Mouse (Mus musculus) neural tube, embryonic 11.5 days (tissue): ENCODE measurements around the gene Os9. TPM values are rescaled to one million over a fixed set of nuclear protein-coding genes. Genes with fewer than 3 reads are reported as not detected.

Experiments
- ATAC-seq: fragments of 200-750 bp; cut with Nextera tagmentation; 2 replicates; pipeline ENCODE4 v1.8.0; 2017; ENCODE audit warnings: moderate number of reproducible peaks, mild to moderate bottlenecking, moderate TSS enrichment, moderate library complexity; ENCODE audit not compliant: insufficient read depth, low FRiP score, low TSS enrichment
- DNase-seq: peaks from one replicate; pipeline ENCODE4 v3.0.0-alpha.2; 2015; ENCODE audit warnings: low spot score
- H3K27ac ChIP-seq: fragments of 300-500 bp; sonication (generic); 2 replicates; pipeline ENCODE4 v1.5.1; 2014; ENCODE audit warnings: low read depth, mild to moderate bottlenecking, low read length
- H3K27me3 ChIP-seq: fragments of 300-500 bp; sonication (generic); 2 replicates; pipeline ENCODE4 v1.6.1; 2014; ENCODE audit warnings: mild to moderate bottlenecking, low read length, mixed read lengths; ENCODE audit not compliant: control insufficient read depth, insufficient read depth
- H3K36me3 ChIP-seq: fragments of 300-500 bp; sonication (generic); 2 replicates; pipeline ENCODE4 v1.6.1; 2014; ENCODE audit warnings: mild to moderate bottlenecking, low read length, moderate library complexity, mixed read lengths; ENCODE audit not compliant: control insufficient read depth, insufficient read depth
- H3K4me1 ChIP-seq: fragments of 300-500 bp; sonication (generic); 2 replicates; pipeline ENCODE4 v1.6.1; 2014; ENCODE audit warnings: low read length, mixed read lengths; ENCODE audit not compliant: control insufficient read depth, insufficient read depth
- H3K4me2 ChIP-seq: fragments of 300-500 bp; sonication (generic); 2 replicates; pipeline ENCODE4 v1.6.1; 2014; ENCODE audit warnings: low read depth, mild to moderate bottlenecking, moderate library complexity
- H3K4me3 ChIP-seq: fragments of 300-500 bp; sonication (generic); 2 replicates; pipeline ENCODE4 v1.5.1; 2014; ENCODE audit warnings: low read depth, low read length
- H3K9ac ChIP-seq: fragments of 300-500 bp; sonication (generic); 2 replicates; pipeline ENCODE4 v1.6.1; 2014; ENCODE audit warnings: mild to moderate bottlenecking, low read length
- H3K9me3 ChIP-seq: fragments of 300-500 bp; sonication (generic); 2 replicates; pipeline ENCODE4 v1.6.1; 2016; ENCODE audit warnings: low read length; ENCODE audit not compliant: control insufficient read depth
- WGBS: fragments of 180-500 bp; shearing (Covaris S2); extraction: QIAGEN DNeasy Blood & Tissue Kit; methylation state at CpG from one replicate; pipeline ENCODE4 v1.1.7; 2014; 5-methylcytosine and 5-hydroxymethylcytosine counted together
- polyA plus RNA-seq: library from polyadenylated mRNA; unstranded; fragments of >200 nt; fragmentation: Nextera tagmentation; extraction: Ambion mirVana; gene quantifications from 2 replicates; pipeline ENCODE4 v1.2.1, GENCODE M21; 2014

Gene Os9
- polyA plus RNA-seq: 56.2 and 68.9 TPM in 2 replicates

GRCm38 (mm10) chr10:127121066-127121477 is at the start of gene Os9:
Os9 (minus strand) TSS chr10:127121131.
- ATAC-seq (peak; percentile 97), DNase-seq (peak; percentile 98)
- Histone ChIP-seq H3K27ac (no peak within 1 kb of the TSS), H3K4me3 (peak within 1 kb of the TSS; percentile 72), H3K27me3 (no peaks in the 10 kb centered on the region), H3K9ac (peak within 1 kb of the TSS; percentile 70), H3K4me2 (peak within 1 kb of the TSS; percentile 94), H3K9me3 (no peaks in the 10 kb centered on the region), H3K36me3 (peaks cover 7% of the 10 kb centered on the region), H3K4me1 (peaks cover 15% of the 10 kb centered on the region)
- WGBS: 0% methylated on average over 19 of the region's 19 CpGs

- peaks cover 9% of the 10 kb centered on the region; the same call in 1 of the 2 replicates for H3K4me1 ChIP-seq
- no peak overlapping the region for H3K9ac ChIP-seq
- DNase-seq (peak; percentile 57), ATAC-seq (no peak)
- WGBS: 2% methylated on average over 22 of the region's 22 CpGs
- H3K9me3 ChIP-seq: no peaks in the 10 kb centered on the region
- H3K4me3 ChIP-seq: no peak overlapping the region
- H3K27ac ChIP-seq: no peak overlapping the region
- H3K4me2 ChIP-seq: peak overlapping the region; percentile 45
- peaks cover 55% of the 10 kb centered on the region for H3K27me3 ChIP-seq
- H3K36me3 ChIP-seq: no peaks in the 10 kb centered on the region
These were observed 49.1 kb upstream of the Os9 start for GRCm38 (mm10) chr10:127170002-127170401.

- WGBS: 57% methylated on average over 10 of the region's 10 CpGs
- Histone ChIP-seq H3K36me3 (no peaks in the 10 kb centered on the region), H3K9ac (no peak overlapping the region), H3K9me3 (no peaks in the 10 kb centered on the region), H3K4me1 (peaks cover 9% of the 10 kb centered on the region; the same call in 1 of the 2 replicates), H3K27me3 (peaks cover 55% of the 10 kb centered on the region), H3K4me3 (no peak overlapping the region), H3K27ac (no peak overlapping the region), H3K4me2 (no peak overlapping the region)
- no peak for DNase-seq
- no peak for ATAC-seq
These were observed 46.8 kb upstream of the Os9 start for GRCm38 (mm10) chr10:127167614-127168192.

- Histone ChIP-seq H3K9me3 (no peaks in the 10 kb centered on the region), H3K4me2 (peak overlapping the region; percentile 97), H3K36me3 (no peaks in the 10 kb centered on the region), H3K4me3 (peak overlapping the region; percentile 58), H3K27ac (no peak overlapping the region), H3K27me3 (peaks cover 55% of the 10 kb centered on the region), H3K9ac (peak overlapping the region; percentile 67), H3K4me1 (peaks cover 9% of the 10 kb centered on the region; the same call in 1 of the 2 replicates)
- 22% methylated on average over 15 of the region's 15 CpGs for WGBS
- ATAC-seq (no peak), DNase-seq (no peak)
These were observed 46.1 kb upstream of the Os9 start for GRCm38 (mm10) chr10:127166771-127167613.

- Histone ChIP-seq H3K9ac (peak overlapping the region; percentile 67), H3K4me2 (peak overlapping the region; percentile 97), H3K27ac (no peak overlapping the region), H3K9me3 (no peaks in the 10 kb centered on the region), H3K4me3 (peak overlapping the region; percentile 58), H3K36me3 (no peaks in the 10 kb centered on the region), H3K27me3 (peaks cover 51% of the 10 kb centered on the region), H3K4me1 (peaks cover 9% of the 10 kb centered on the region; the same call in 1 of the 2 replicates)
- DNase-seq (no peak), ATAC-seq (no peak)
- 4% methylated on average over 11 of the region's 11 CpGs for WGBS
These were observed 45.4 kb upstream of the Os9 start for GRCm38 (mm10) chr10:127166404-127166715.

- WGBS: under 1% methylated on average over 54 of the region's 56 CpGs
- H3K4me2 ChIP-seq: peak overlapping the region; percentile 97
- no peaks in the 10 kb centered on the region for H3K9me3 ChIP-seq
- H3K9ac ChIP-seq: peak overlapping the region; percentile 67
- peaks cover 46% of the 10 kb centered on the region for H3K27me3 ChIP-seq
- DNase-seq (peak; percentile 58), ATAC-seq (peak; percentile 26)
- H3K4me3 ChIP-seq: peak overlapping the region; percentile 58
- no peaks in the 10 kb centered on the region for H3K36me3 ChIP-seq
- 0 out of 2 replicates have a peak overlapping the region, but pooled peaks have one; percentile 3 for H3K27ac ChIP-seq
- peaks cover 9% of the 10 kb centered on the region; the same call in 1 of the 2 replicates for H3K4me1 ChIP-seq
These were observed 44.9 kb upstream of the Os9 start for GRCm38 (mm10) chr10:127165654-127166403.

GRCm38 (mm10) chr10:127165354-127165653 is 44.4 kb upstream of the Os9 start:
- peaks cover 41% of the 10 kb centered on the region for H3K27me3 ChIP-seq
- H3K9me3 ChIP-seq: no peaks in the 10 kb centered on the region
- WGBS: 0% methylated on average over 37 of the region's 42 CpGs
- ATAC-seq (peak; percentile 51), DNase-seq (no peak)
- peak overlapping the region; percentile 58 for H3K4me3 ChIP-seq
- H3K9ac ChIP-seq: peak overlapping the region; percentile 67
- peak overlapping the region; percentile 97 for H3K4me2 ChIP-seq
- peaks cover 5% of the 10 kb centered on the region; the same call in 1 of the 2 replicates for H3K4me1 ChIP-seq
- no peaks in the 10 kb centered on the region for H3K36me3 ChIP-seq
- 0 out of 2 replicates have a peak overlapping the region, but pooled peaks have one; percentile 15 for H3K27ac ChIP-seq

GRCm38 (mm10) chr10:127164631-127165353 is 43.9 kb upstream of the Os9 start, which contains the start of gene B4galnt1:
B4galnt1 (plus strand) TSS chr10:127165225.
- Histone ChIP-seq H3K4me3 (peak within 1 kb of the TSS; percentile 58), H3K4me1 (0 out of 2 replicates have a peak, but pooled peaks cover 4% of the 10 kb centered on the region), H3K9me3 (no peaks in the 10 kb centered on the region), H3K9ac (peak within 1 kb of the TSS; percentile 67), H3K27ac (0 out of 2 replicates have a peak within 1 kb of the TSS, but pooled peaks have one; percentile 15), H3K4me2 (peak within 1 kb of the TSS; percentile 97), H3K27me3 (peaks cover 36% of the 10 kb centered on the region), H3K36me3 (no peaks in the 10 kb centered on the region)
- DNase-seq (peak; percentile 94), ATAC-seq (peak; percentile 87)
- 2% methylated on average over 52 of the region's 52 CpGs for WGBS
